Mouse (Mus musculus): ENCODE results near the gene Ucma.
A peak's percentile ranks its signal among the peaks of the same experiment; 100 is the strongest.

Gene Ucma

GRCm38 (mm10) chr2:5001266-5001665, 25.3 kb downstream of the Ucma start:
- no peak for DNase-seq (ENCODE audit: low spot score in 2 of 2)

DNA sequence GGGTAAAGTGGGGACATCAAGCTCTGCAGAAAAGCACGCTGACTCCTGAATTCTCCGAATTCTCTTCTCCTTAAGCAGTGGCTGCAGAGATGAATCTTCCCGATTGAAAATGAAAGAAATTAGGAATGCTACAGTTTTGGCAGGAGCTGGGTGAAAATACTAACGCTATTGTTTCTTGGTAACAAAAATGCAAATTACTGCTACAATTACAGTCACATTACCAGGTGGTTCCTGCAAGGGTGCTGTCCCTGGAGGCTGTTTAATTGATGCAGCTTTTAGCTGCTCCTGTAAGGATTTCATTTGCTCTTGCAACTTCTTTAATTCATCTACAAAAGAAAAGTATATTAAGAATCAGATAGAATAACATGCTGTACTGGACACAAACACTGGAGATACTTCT, 31.2 kb downstream of the Ucma start:
- no peak for DNase-seq (ENCODE audit: low spot score in 2 of 2)

DNA sequence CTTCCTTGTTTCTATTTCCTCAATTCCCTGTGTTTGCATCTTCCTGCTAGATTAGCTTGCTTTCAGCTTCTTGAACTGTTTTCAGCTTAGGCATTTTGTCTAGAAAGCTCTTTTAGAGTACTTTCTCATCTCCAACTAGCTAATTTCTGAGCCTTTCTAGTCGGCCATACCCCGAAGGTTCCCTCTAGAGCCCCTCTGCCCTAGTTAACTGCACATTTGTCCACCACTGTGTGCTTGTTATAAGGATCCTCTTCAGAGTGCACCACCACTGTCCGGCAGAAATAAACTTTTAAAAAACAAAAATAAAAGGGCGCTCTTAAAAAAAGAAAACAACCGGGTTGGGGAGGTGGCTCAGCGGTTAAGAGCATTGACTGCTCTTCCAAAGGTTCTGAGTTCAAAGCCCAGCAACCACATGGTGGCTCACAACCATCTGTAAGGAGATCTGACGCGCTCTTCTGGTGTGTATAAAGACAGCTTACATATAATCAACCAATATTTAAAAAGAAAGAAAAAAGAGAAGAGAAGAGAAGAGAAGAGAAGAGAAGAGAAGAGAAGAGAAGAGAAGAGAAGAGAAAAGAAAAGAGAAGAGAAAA, 36.1 kb downstream of the Ucma start:
- DNase-seq (ENCODE audit: low spot score in 2 of 2) = no peak

DNA sequence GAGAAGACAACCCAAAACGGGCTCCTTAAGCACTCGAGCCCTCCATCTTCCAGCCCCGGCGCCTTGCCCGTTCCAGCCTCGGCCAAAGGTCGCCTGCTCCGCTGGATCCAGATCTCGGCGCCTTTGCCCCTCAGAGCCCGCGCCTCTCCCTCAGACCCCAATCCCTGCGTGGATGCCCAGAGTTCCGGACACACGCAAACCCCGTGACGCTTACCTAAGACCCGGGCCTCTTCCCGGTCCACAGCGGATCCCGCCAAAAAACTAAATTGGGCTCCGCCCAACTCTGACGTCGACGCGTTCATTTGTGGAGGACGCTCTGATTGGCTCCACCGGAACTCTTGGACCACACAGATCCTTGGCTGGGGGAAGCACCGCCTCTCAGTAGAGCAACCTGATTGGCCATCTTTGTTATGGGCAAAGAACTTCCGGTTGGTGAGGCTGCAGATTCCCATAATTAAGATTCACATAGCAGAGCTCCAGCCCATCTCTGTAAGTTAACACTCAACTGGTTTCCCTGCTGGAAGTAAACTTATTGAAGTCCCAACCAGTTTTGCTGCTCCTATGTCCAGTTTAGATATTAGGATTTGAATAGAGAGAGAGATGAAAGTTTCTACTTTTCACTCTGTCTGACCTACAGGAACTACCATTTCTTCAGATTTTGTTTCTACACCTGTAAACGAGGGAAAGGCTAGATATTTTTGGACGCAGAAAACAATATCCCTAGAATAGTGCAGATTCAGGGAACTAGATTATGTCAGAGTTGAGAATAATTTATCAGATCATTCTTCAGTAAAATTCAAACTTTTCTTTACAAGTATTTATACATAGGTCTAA, 36.8 kb downstream of the Ucma start, which contains the start of gene Mcm10:
Gene Mcm10 (minus strand): TSS at position 301 of the 834 bp plus-strand sequence.
- peak; percentile 88 to 93 for DNase-seq (ENCODE audit: low spot score in 2 of 2)

DNA sequence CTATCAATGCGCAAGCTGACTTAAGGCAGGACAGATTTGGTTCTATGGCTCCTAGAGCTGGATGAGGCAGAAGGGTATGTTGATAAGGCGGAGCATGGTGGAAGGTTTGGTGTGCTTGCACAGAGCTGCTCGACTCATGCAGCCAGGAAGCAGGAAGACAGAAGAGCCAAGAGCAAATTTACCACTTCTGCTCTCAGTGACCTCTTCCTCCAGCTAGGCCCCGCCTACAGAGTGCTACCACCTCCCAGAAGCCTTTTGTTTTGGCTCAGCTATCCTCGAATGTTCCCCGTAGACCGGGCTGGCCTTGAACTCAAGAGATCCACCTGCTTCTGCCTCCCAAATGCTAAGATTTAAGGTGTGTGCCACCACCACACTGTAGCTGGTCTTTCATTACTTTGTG, 38.7 kb downstream of the Ucma start:
- DNase-seq (ENCODE audit: low spot score in 2 of 2) = no peak

DNA sequence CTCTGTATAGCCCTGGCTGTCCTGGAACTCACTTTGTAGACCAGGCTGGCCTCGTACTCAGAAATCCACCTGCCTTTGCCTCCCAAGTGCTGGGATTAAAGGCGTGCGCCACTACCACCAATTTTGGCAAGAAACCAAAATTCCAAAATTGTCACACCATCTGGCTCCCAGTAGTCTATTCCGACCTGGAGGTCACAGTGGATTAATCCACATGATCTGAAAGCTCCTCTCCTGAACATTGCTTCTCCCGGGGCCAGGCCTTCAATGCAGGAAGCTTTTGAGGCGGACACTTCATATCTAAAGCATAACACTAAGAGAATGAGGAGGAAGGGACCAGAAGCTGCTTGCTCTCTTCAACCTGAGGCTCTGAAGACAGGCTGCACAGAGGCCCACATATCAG, 39.6 kb downstream of the Ucma start:
- no peak for DNase-seq (ENCODE audit: low spot score in 2 of 2)

DNA sequence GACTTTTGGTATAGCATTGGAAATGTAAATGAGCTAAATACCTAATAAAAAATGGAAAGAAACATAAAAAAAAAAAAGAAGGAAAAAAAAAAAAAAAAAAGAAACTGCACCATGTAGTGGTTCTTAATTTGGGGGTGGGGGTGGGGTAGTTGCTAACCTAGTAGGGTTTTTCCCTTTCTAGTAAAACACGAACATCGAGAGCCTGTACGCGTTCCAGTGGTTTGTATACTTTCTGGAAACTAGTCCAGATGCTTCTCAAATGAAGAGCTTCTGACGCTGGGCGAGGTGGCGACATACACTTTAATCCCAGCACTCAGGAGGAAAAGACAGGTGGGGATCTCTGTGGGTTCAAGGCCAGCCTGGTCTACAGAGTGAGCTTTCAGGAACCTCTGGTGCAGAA, 41.0 kb downstream of the Ucma start:
- DNase-seq (ENCODE audit: low spot score in 2 of 2) = no peak

- DNase-seq (ENCODE audit: low spot score in 2 of 2) = no peak
Observed at GRCm38 (mm10) chr2:5019708-5020107, 43.8 kb downstream of the Ucma start.

- DNase-seq (ENCODE audit: low spot score in 2 of 2) = no peak
Observed at GRCm38 (mm10) chr2:5023275-5023674, 47.4 kb downstream of the Ucma start.

GRCm38 (mm10) chr2:5023699-5024399, 47.9 kb downstream of the Ucma start:
- DNase-seq (ENCODE audit: low spot score in 2 of 2) = no peak

- DNase-seq (ENCODE audit: low spot score in 2 of 2) = no peak
Observed at GRCm38 (mm10) chr2:5025162-5025733, 49.3 kb downstream of the Ucma start.

DNA sequence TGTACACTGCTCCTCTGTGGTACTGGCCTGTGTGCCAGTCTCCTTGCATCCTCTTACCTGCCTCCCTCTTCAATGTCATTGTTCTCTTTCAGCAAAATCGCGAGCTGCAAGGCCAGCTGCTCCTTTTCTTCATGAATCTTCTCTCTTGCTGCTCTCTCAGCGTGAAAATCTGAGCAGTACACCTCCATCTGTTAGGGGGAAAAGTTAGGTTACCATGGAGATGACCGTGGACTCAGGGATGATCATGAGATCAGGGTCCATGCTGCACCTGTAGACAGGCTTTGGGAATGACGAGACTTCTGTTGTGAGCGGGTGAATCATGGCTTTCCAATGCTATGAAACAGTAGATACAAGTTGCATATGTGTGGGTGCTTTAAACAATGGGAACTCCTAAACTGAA, 51.1 kb downstream of the Ucma start:
- no peak for DNase-seq (ENCODE audit: low spot score in 2 of 2)

DNA sequence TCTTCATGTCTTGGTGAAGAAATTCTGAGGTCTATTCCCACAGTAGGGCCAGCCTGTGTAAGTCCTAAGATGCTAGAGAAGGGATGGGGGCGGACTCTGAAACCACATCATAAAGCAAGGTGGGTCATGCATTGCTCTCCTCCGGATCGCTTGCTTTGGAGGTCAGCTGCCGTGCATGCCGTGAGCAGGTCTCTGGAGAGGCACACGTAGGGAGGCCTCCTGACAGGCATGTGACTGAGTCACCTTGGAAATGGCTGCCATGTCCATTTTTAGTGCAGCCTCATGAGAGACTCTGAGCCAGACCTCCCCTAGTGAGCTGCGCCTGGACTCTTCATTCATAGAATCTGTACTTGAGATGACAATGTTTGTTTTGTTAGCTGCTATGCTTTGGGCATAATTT, 52.1 kb downstream of the Ucma start:
- no peak for DNase-seq (ENCODE audit: low spot score in 2 of 2)

DNA sequence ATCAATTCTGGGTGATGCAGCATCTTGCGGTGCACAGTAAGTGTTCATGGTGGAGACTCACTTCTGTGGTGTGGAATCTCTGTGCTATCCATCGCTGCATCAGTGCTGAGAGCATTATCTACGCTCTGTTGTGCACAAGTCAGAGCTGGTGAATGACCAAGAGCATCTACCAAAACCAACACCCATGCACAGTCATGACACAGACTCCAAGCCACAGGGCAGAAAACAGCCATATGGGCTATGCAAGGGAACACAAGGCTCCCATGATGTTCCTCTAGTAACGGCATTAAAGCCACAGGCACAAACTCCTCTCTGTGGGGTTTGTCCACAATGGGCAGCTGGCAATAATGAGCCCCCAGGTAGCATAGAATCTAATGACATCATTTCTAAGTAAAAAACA, 53.9 kb downstream of the Ucma start:
- DNase-seq (ENCODE audit: low spot score in 2 of 2) = no peak

DNA sequence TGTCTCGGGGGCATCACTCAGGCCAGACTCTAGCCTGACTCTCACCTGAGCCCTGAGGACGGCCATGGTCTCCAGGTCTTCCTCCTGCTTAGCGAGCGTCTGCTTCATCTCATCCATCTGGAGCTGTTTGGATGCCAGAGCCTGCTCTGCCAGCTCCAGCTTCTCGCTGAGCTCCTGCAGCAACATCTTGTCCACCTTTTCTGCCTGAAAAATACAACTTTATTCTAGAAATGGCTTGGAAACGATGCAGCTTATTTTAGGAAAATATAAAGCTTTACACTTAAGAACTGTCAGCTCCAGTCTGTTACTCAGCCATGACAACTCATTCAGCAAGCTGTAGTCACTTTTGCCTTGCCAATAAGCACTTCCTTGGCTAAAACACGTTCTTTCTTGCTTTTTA, 55.3 kb downstream of the Ucma start:
- DNase-seq (ENCODE audit: low spot score in 2 of 2) = no peak

- DNase-seq (ENCODE audit: low spot score in 2 of 2) = no peak
Observed at GRCm38 (mm10) chr2:5032665-5033064, 56.7 kb downstream of the Ucma start.

- DNase-seq (ENCODE audit: low spot score in 2 of 2) = no peak
Observed at GRCm38 (mm10) chr2:5033546-5034420, 57.9 kb downstream of the Ucma start.

GRCm38 (mm10) chr2:5034801-5035200, 58.9 kb downstream of the Ucma start:
- DNase-seq (ENCODE audit: low spot score in 2 of 2) = no peak

DNA sequence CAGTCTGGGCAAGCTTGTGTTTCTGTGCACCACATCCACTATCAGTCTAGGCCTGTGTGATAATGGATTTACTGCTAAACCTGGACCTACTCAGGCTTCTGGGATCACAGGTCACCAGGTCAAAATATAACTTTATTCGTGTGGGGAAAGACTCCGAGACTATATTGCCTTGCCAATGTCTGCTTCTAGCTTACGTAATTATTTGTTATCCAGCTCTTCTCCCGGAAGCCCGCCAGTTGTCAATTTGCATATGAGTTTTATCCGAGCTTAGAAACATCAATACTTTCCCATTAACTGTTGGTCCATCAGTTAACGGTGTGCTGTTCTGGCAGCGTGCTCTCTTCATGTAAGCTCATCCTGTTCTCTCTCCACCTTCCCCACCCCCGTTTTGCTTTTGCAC, 59.3 kb downstream of the Ucma start:
- DNase-seq (ENCODE audit: low spot score in 2 of 2) = no peak
